Mouse (Mus musculus) left cerebral cortex, postnatal 36 days (tissue): Measurements from ENCODE around the gene Acsm5. TPM values are rescaled to one million over a fixed set of nuclear protein-coding genes. Genes with fewer than 3 reads are reported as not detected.
A peak's percentile ranks its signal among the peaks of the same experiment; 100 is the strongest.

ENCODE experiments used
- DNase-seq, 2 experiments: peaks; one replicate each; pipeline ENCODE4 v3.0.0; 2021 to 2022; ENCODE audit warnings: low spot score in 2 of 2, mixed read lengths in 1 of 2
- intact Hi-C: fragments of 180-260 bp; cut with DNase I; formaldehyde crosslinking; loops from one replicate; pipeline ENCODE4 v1.15.1; 2025
- total RNA-seq, 2 experiments: library from RNA; stranded (reverse); gene quantifications; 2 replicates each; pipeline ENCODE4 v1.2.3; 2021

The Acsm5 gene
- total RNA-seq, result under 1 TPM; 0.79 to 0.84 TPM

GRCm38 (mm10) chr7:119519163-119519562, at the start of gene Acsm5:
TSS of gene Acsm5 (plus strand) at chr7:119519463.
- intact Hi-C loops, result loop anchor here (10.0 kb wide), 2 partner anchors 156 to 504 kb away; no protein-coding TSS in a partner anchor
- no peak for DNase-seq

- intact Hi-C loops, result no loop called here
- no peak for DNase-seq
Observed at GRCm38 (mm10) chr7:119476500-119477389, 42.5 kb upstream of the Acsm5 start.

- intact Hi-C loops, result no loop called here
Observed at GRCm38 (mm10) chr7:119479256-119479655, 40.0 kb upstream of the Acsm5 start, which contains the start of gene Umod. TSS of gene Umod (minus strand) at chr7:119479282.

GRCm38 (mm10) chr7:119484154-119484553, 35.1 kb upstream of the Acsm5 start:
- DNase-seq, result no peak
- intact Hi-C loops, result no loop called here

More at GRCm38 (mm10) chr7:119479256-119479655, 40.0 kb upstream of the Acsm5 start, which contains the start of gene Umod:
- DNase-seq, result no peak

- intact Hi-C loops, result no loop called here
- peak in 1 of 2 experiments; percentile 17 for DNase-seq
Observed at GRCm38 (mm10) chr7:119486683-119487082, 32.6 kb upstream of the Acsm5 start.

GRCm38 (mm10) chr7:119490041-119490780, 29.1 kb upstream of the Acsm5 start:
- intact Hi-C loops, result no loop called here
- no peak for DNase-seq

GRCm38 (mm10) chr7:119511143-119511542, 8.1 kb upstream of the Acsm5 start:
- no peak for DNase-seq
- intact Hi-C loops, result loop anchor here (10.0 kb wide), 2 partner anchors 164 to 496 kb away; no protein-coding TSS in a partner anchor

GRCm38 (mm10) chr7:119513056-119513455, 6.2 kb upstream of the Acsm5 start:
- intact Hi-C loops, result loop anchor here (10.0 kb wide), 2 partner anchors 162 to 498 kb away; no protein-coding TSS in a partner anchor

GRCm38 (mm10) chr7:119515492-119516271, 3.6 kb upstream of the Acsm5 start:
- intact Hi-C loops, result loop anchor here (10.0 kb wide), 2 partner anchors 159 to 501 kb away; no protein-coding TSS in a partner anchor
- peak in 1 of 2 experiments; percentile 28 for DNase-seq

More at GRCm38 (mm10) chr7:119513056-119513455, 6.2 kb upstream of the Acsm5 start:
- DNase-seq, result peak; percentile 48 to 52

GRCm38 (mm10) chr7:119516272-119516558, 3.0 kb upstream of the Acsm5 start:
- intact Hi-C loops, result loop anchor here (10.0 kb wide), 2 partner anchors 159 to 501 kb away; no protein-coding TSS in a partner anchor
- DNase-seq, result no peak

- peak; percentile 72 to 74 for DNase-seq
- intact Hi-C loops, result loop anchor here (10.0 kb wide), 2 partner anchors 155 to 505 kb away; no protein-coding TSS in a partner anchor
Observed at GRCm38 (mm10) chr7:119519654-119520053, 391 bp downstream of the Acsm5 start.

- DNase-seq, result no peak
- intact Hi-C loops, result no loop called here
Observed at GRCm38 (mm10) chr7:119521816-119522215, 2.6 kb downstream of the Acsm5 start.

GRCm38 (mm10) chr7:119522385-119522784, 3.1 kb downstream of the Acsm5 start:
- no peak for DNase-seq
- intact Hi-C loops, result no loop called here

- DNase-seq, result no peak
- intact Hi-C loops, result no loop called here
Observed at GRCm38 (mm10) chr7:119523389-119523788, 4.1 kb downstream of the Acsm5 start, which contains the start of gene Pdilt. TSS of gene Pdilt (minus strand) at chr7:119523489.

- DNase-seq, result no peak
Observed at GRCm38 (mm10) chr7:119525881-119526281, 6.6 kb downstream of the Acsm5 start.

GRCm38 (mm10) chr7:119526486-119526885, 7.2 kb downstream of the Acsm5 start:
- DNase-seq, result no peak
- intact Hi-C loops, result no loop called here

More at GRCm38 (mm10) chr7:119525881-119526281, 6.6 kb downstream of the Acsm5 start:
- intact Hi-C loops, result no loop called here

GRCm38 (mm10) chr7:119527135-119527534, 7.9 kb downstream of the Acsm5 start:
- intact Hi-C loops, result no loop called here
- DNase-seq, result no peak

GRCm38 (mm10) chr7:119527548-119527947, 8.3 kb downstream of the Acsm5 start:
- intact Hi-C loops, result no loop called here

GRCm38 (mm10) chr7:119528617-119529016, 9.4 kb downstream of the Acsm5 start:
- no peak for DNase-seq
- intact Hi-C loops, result no loop called here

More at GRCm38 (mm10) chr7:119527548-119527947, 8.3 kb downstream of the Acsm5 start:
- no peak for DNase-seq
